Mouse (Mus musculus) right cerebral cortex, postnatal 10 days (tissue): ENCODE results near the gene Nrm.
A peak's percentile ranks its signal among the peaks of the same experiment; 100 is the strongest.

Experiments
- DNase-seq, 2 experiments: peaks; one replicate each; pipeline ENCODE4 v3.0.0; 2021; ENCODE audit warnings: low spot score in 2 of 2

Nrm gene

GRCm38 (mm10) chr17:35866911-35867890 is 6.1 kb downstream of the Nrm start:
- DNase-seq = peak; percentile 45 to 51

- peak; percentile 40 to 46 for DNase-seq
These were observed 7.2 kb downstream of the Nrm start for GRCm38 (mm10) chr17:35868165-35868820.

- no peak for DNase-seq
These were observed 7.8 kb downstream of the Nrm start for GRCm38 (mm10) chr17:35868961-35869345.

GRCm38 (mm10) chr17:35869346-35870067 is 8.4 kb downstream of the Nrm start:
- peak; percentile 64 to 69 for DNase-seq

- DNase-seq = peak; percentile 70 to 74
These were observed 9.2 kb downstream of the Nrm start for GRCm38 (mm10) chr17:35870151-35870883.

- peak in 1 of 2 experiments; percentile 42 for DNase-seq
These were observed 10.0 kb downstream of the Nrm start for GRCm38 (mm10) chr17:35870884-35871696.

GRCm38 (mm10) chr17:35873774-35874519 is 12.8 kb downstream of the Nrm start:
- peak; percentile 83 to 91 for DNase-seq

- DNase-seq = peak; percentile 65 to 67
These were observed 13.6 kb downstream of the Nrm start for GRCm38 (mm10) chr17:35874721-35875120.

- DNase-seq = peak; percentile 97 to 98
These were observed 18.3 kb downstream of the Nrm start, which contains the start of gene Dhx16 for GRCm38 (mm10) chr17:35879245-35880057. TSS of gene Dhx16 (plus strand) at chr17:35879819.

GRCm38 (mm10) chr17:35882924-35883323 is 21.8 kb downstream of the Nrm start:
- DNase-seq = no peak

- DNase-seq = no peak
These were observed 22.7 kb downstream of the Nrm start for GRCm38 (mm10) chr17:35883777-35884176.

GRCm38 (mm10) chr17:35887725-35888124 is 26.6 kb downstream of the Nrm start:
- no peak for DNase-seq

GRCm38 (mm10) chr17:35896781-35897643 is 35.9 kb downstream of the Nrm start, which contains the start of gene 2310061I04Rik:
TSS of gene 2310061I04Rik (minus strand) at chr17:35897431.
- peak; percentile 93 to 95 for DNase-seq

GRCm38 (mm10) chr17:35897644-35898573 is 36.8 kb downstream of the Nrm start:
- DNase-seq = no peak

GRCm38 (mm10) chr17:35900636-35901035 is 39.5 kb downstream of the Nrm start:
- no peak for DNase-seq

GRCm38 (mm10) chr17:35903343-35903991 is 42.3 kb downstream of the Nrm start:
- DNase-seq = no peak
